Mouse (Mus musculus) 416B (cell line): ENCODE data around the gene Prpf40a.

Experiments used
- DNase-seq: peaks from one replicate; pipeline ENCODE4 v3.0.0; 2011; ENCODE audit warnings: low read depth

Prpf40a gene

DNA sequence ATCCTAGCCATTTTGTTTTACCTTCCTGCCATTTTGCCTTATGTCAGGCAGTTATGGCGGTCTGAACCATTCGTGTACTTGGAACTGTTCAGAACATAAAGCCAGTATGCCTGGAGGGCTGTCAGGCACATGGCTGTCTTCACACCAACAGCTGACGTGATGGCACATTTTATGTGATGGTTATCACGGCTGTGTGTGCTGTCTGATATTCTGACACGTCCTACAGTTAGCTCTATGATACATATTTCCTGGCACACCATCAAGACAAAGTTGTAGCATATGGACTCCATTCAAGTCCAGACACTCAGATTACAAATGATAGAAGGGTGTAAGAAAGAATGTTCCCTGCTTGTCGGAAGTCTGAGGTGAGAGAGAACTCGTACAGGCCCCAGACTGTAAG lies 85.0 kb downstream of the Prpf40a start:
- DNase-seq = no peak

DNA sequence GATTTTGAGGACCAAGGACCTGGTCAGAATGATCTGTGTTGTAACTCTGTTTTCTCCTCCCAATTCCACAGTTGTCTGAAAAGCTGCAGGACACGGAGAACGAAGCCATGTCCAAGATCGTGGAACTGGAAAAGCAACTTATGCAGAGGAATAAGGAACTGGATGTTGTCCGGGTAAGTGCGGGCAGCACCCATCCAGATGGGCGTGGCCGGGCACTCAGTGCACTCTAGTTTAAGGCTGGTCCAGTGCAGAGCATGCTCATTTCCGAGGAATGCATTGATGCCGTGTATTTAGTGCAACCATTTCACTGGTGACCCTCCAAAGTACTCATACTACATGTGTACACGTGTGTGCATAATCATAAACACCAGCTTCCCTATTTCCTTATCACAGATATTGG lies 85.7 kb downstream of the Prpf40a start:
- DNase-seq = no peak

DNA sequence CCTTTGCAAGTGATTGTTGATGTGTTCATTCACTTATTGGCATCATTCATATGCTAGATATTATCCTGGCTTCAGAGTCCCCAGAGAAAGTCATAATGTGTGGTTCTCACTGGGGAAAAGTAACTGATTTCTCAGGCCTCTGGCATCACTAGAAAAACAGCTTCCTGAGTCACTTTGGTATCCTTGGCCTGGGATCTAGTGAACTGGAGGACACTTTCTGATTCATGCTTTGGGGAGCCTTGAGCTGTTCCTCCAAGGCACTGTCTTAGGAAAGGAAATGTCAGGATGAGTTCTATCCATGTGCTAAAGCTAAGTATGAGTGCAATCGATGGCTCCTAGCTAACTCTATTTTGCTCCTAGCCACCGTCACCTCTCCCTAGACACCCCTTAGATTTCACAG lies 88.2 kb downstream of the Prpf40a start:
- no peak for DNase-seq

DNA sequence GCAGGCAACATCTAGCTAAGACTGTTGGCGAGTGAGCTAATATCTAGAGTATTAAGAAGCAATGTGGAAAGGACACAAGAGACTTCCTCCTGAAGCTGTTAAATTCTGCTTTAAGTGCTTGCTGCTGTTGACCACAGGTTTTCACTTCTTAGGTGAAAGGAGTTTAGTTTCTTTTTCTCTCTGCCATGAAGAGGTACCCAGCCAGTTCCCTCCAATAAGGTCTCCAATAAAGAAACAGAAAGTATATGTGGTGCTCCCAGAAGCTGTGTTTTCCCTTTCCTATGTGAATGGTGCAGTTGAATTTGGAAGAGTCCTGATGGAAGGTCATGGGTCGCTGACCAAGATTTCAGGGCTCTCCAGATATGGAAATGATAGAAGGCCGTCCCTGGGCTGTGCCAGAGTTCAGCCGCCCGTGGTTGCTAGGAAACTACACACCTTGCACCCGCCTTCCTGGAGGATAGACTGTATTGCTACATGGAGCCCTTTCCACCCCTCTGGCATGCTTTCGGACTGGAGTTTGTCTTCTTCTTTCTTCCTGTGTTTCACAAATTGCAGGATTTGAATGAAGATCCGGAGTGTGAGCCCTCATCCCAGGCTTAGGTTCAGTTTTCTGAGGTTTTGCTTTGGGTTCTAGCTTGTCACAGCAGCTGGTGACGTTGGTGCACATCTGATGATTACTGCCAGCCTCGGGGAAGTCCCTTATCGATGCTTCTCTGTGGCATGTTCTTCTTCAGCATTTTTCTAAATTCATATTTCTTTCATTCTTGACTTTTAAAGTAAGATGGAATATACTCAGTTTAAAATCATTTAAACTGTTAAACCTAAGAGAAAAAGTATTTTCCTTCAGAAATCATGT lies 89.0 kb downstream of the Prpf40a start:
- DNase-seq = no peak

DNA sequence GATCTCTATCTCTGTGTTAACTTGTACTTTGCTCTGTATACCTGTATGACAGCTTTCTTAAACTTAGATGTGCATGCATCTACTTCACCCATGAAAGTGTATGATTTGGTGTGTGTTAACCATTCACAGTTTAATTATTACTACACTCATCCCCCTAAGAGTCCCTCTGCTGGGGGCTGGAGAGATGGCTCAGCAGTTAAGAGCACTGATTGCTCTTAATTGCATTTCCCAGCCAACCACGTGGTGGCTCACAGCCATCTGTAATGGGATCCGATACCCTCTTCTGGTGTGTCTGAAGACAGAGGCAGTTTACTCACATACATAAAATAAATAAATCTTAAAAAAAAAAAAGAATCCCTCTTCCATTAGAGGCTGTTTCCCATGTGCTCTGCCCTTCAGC lies 91.0 kb downstream of the Prpf40a start:
- DNase-seq = no peak

DNA sequence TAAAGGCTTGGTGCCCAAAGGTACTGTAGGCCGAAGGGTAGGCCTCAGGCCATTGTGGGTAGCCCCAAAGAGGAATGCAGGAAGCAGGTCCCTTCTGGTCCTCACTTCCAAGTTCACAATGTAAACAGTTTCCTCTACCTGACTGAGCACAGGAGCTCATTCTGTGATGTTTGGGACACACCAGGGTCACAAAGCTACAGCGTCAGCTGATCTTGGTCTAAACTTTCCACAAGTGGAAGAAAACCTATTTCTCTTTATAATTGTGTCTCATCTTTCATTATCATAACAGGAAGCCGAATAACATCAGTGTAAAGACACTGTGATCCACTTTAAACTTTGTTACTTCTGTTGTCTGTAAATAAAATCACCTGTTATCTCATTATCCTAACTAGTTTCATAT lies 95.6 kb downstream of the Prpf40a start:
- DNase-seq = no peak

DNA sequence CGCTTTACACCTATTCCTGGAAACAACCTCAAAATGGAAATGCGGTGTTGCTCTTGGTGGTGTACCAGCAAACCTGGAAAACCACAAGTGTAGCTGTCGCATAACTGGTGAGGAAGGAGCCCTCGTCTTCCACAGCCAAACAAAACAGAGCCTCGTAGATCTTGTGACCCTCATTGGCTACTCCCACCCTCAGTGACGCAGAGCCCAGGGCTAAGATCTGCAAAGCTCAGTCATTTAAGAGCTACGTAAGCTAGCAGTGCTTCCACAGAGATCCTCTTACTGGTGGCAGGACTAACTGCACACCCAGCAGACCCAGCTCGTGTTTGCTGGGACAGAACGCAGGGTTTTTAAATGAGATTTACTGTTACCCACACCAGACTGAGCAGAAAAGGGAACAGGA lies 96.1 kb downstream of the Prpf40a start:
- no peak for DNase-seq

DNA sequence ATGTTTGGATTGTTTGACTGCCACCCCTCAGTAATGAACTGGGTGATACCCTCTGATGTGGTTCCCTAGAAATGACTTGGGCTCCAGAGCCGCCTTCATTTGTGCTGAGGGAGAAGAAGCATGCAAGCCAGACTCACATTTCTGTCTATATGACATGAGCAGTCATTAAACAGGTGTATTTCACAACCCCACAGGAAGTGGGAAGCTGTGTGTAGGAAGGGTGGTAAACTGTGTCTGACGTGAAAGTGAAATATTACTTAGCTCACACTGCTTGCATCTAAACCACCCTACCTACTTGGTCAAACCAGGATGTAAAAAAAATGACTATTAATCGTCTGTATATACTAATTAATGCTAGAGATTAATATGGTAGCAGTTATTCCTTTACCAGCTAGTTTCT lies 102.3 kb downstream of the Prpf40a start:
- peak; percentile 28 for DNase-seq

DNA sequence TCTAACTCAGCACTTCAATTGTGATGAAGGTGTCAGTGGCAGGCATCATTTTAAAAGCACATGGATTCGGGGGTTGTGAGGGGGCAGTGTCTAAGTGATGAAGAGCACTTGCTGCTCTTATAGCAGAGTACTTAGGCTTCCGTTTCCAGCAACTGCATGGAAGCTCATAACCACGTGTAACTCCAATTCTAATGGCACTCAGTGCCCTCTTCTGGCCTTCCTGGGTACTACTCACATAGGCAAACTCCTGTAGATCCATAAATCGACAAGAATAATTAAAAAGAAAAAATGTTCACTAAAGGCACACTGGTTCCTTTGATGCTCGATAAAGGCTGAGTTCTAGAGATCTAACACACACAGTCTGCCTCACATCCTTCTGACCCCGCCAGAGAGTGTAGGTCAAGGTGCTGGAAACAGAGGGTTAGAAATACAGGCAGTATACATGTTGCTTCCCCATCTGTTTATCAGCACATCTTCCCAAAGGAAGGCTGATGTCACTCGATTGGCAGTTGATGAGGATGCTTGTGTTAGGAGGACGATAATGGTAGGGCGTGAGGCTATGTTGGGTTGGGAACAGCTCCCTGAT lies 105.4 kb downstream of the Prpf40a start:
- peak; percentile 75 for DNase-seq
